Mouse (Mus musculus) hindbrain, embryonic 12.5 days (tissue): ENCODE measurements around the gene Pigo. TPM values are rescaled to one million over a fixed set of nuclear protein-coding genes. Genes with fewer than 3 reads are reported as not detected.
"Not testable (repeated sequence)": the region's sequence is repeated elsewhere in the genome, so short reads cannot be mapped to it uniquely, and the experiment has no call there.

ENCODE experiments used
- ATAC-seq: fragments of 200-750 bp; cut with Nextera tagmentation; 2 replicates; pipeline ENCODE4 v1.8.0; 2017; ENCODE audit warnings: moderate TSS enrichment; ENCODE audit not compliant: low FRiP score
- H3K27ac ChIP-seq: fragments of 300-500 bp; sonication (generic); 2 replicates; pipeline ENCODE4 v1.5.1; 2016; ENCODE audit warnings: mild to moderate bottlenecking
- H3K27me3 ChIP-seq: fragments of 300-500 bp; sonication (generic); 2 replicates; pipeline ENCODE4 v1.6.1; 2016; ENCODE audit warnings: mild to moderate bottlenecking
- H3K36me3 ChIP-seq: fragments of 300-500 bp; sonication (generic); 2 replicates; pipeline ENCODE4 v1.6.1; 2016; ENCODE audit warnings: mild to moderate bottlenecking
- H3K4me1 ChIP-seq: fragments of 300-500 bp; sonication (generic); 2 replicates; pipeline ENCODE4 v1.6.1; 2016
- H3K4me2 ChIP-seq: fragments of 300-500 bp; sonication (generic); replicated peaks from 2 replicates; pipeline ENCODE4 v1.6.1; 2016; ENCODE audit warnings: mild to moderate bottlenecking
- H3K4me3 ChIP-seq: fragments of 300-500 bp; sonication (generic); 2 replicates; pipeline ENCODE4 v1.5.1; 2016; ENCODE audit warnings: mild to moderate bottlenecking
- H3K9ac ChIP-seq: fragments of 300-500 bp; sonication (generic); 2 replicates; pipeline ENCODE4 v1.6.1; 2016; ENCODE audit warnings: mild to moderate bottlenecking, moderate library complexity
- H3K9me3 ChIP-seq: fragments of 300-500 bp; sonication (generic); replicated peaks from 2 replicates; pipeline ENCODE4 v1.6.1; 2016; ENCODE audit warnings: mild to moderate bottlenecking
- WGBS: fragments of 180-500 bp; shearing (Covaris S2); methylation state at CpG from one replicate; pipeline ENCODE4 v1.1.7; 2016; 5-methylcytosine and 5-hydroxymethylcytosine counted together
- polyA plus RNA-seq: library from polyadenylated mRNA; unstranded; fragments of >200 nt; fragmentation: Nextera tagmentation; extraction: Ambion mirVana; gene quantifications from 2 replicates; pipeline ENCODE4 v1.2.1, GENCODE M21; 2016

The Pigo gene
- polyA plus RNA-seq, 1 experiment from 2014 or later = 25.2 TPM

DNA sequence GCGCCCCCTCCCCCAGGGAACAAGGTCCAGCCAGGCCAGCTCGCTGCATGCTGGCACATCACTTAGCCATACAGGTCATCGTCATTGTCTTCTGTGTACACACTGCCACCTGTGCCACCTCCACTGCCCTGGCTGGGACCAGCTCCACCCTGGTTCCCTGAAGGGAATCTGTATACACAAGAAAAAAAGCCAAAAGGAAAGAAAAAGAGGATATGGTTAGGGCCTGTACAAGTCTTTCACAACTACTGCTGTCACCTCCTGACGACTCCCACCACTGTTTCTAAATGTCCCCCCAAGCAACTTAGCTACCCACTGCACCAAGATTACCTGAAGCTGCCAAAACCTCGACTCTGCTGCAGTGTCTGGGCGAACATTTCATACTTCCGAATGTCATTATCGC lies 45.2 kb downstream of the Pigo start:
- 94% methylated on average over 8 of the region's 8 CpGs for WGBS
- H3K4me3 ChIP-seq, ATAC-seq, H3K27ac ChIP-seq, H3K4me2 ChIP-seq, H3K27me3 ChIP-seq, H3K9me3 ChIP-seq, H3K9ac ChIP-seq, H3K4me1 ChIP-seq: not testable (repeated sequence)
- peaks cover 71% of the 10 kb centered on the region for H3K36me3 ChIP-seq

DNA sequence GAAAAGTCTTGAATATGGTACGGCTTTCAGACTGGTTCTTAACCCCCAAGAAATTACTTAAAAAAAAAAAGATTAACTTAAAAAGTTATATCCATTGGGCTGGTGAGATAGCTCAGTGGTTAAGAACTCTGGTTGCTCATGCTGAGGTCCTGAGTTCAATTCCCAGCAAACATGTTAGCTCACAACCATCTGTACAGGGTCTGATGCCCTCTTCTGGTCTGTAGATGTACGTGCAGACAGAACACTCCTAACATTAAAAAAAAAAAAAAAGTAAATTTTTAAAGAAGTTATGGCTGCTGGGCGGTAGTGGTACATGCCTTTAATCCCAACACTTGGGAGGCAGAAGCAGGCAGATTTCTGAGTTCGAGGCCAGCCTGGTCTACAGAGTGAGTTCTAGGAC lies 47.6 kb downstream of the Pigo start:
- H3K4me1 ChIP-seq = no peaks in the 10 kb centered on the region
- no peaks in the 10 kb centered on the region for H3K27me3 ChIP-seq
- H3K27ac ChIP-seq = no peak overlapping the region
- 92% methylated on average over 4 of the region's 4 CpGs for WGBS
- no peak overlapping the region for H3K9ac ChIP-seq
- H3K9me3 ChIP-seq = no peaks in the 10 kb centered on the region
- H3K4me3 ChIP-seq = no peak overlapping the region
- peaks cover 49% of the 10 kb centered on the region for H3K36me3 ChIP-seq
- ATAC-seq = no peak
- H3K4me2 ChIP-seq = no peak overlapping the region

DNA sequence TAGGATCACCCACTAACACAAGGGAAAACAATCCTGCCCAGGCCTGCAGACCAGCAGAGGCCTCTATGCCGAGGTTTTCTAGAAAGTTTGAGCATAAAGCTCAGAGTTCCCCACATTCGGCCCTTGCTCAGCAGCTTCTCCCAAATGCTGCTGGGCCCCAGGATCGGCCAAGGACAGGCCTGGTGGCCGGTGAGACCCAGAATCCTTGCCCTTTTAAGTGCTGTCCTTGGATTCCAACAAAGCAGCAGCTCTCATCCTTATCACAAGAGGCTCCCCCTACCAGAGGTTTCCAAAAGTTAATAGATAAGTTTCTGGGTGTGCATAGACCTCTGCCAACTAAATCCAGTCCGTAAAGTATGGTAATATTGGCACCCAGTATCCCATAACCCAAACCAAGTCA lies 51.8 kb downstream of the Pigo start:
- no peaks in the 10 kb centered on the region for H3K4me1 ChIP-seq
- 80% methylated on average over 5 of the region's 5 CpGs for WGBS
- H3K36me3 ChIP-seq = peaks cover 20% of the 10 kb centered on the region
- no peak for ATAC-seq
- no peak overlapping the region for H3K27ac ChIP-seq
- H3K27me3 ChIP-seq = no peaks in the 10 kb centered on the region
- H3K9me3 ChIP-seq = no peaks in the 10 kb centered on the region
- H3K4me2 ChIP-seq = no peak overlapping the region
- no peak overlapping the region for H3K4me3 ChIP-seq
- no peak overlapping the region for H3K9ac ChIP-seq

DNA sequence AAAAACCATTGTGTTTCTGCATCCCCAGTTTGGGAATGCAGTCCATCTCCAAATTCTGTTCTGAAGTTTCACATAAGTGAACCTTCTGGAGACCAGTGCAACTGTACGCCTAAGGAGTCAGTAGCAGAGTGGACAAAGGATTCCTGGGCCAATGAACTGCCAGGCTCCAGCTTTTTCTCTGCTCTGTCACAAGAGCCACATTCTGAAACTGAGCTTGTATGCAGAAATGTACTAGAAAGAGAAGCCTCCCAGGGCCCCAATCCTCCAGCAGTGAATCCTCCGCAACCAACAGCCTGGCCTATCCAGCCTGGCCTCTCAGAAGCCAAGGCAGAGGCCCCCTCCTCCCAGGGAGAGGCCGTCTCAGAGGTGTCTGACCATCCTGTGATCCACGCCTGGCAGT lies 52.7 kb downstream of the Pigo start:
- Histone ChIP-seq H3K36me3 (peaks cover 10% of the 10 kb centered on the region), H3K4me1 (no peaks in the 10 kb centered on the region), H3K9ac (no peak overlapping the region), H3K27ac (no peak overlapping the region), H3K4me2 (no peak overlapping the region), H3K9me3 (no peaks in the 10 kb centered on the region), H3K4me3 (no peak overlapping the region), H3K27me3 (no peaks in the 10 kb centered on the region)
- no peak for ATAC-seq
- WGBS = 74% methylated on average over 4 of the region's 4 CpGs

DNA sequence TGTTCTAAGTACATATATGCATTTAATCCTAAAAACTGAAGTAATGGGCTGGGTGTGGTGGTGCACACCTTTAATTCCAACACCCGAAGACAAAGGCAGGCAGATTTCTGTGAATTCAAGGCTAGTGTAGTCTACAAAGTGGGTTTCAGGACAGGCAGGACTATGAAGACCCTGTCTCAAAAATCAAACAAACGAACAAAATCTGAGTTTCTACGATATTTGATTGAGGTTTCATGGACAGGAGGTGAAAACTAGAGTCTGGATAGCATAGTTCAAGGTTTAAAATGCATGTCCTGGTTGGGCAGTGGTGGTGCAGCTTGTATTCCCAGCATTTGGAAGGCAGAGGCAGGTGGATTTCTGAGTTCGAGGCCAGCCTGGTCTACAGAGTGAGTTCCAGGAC lies 56.3 kb downstream of the Pigo start, which contains the start of gene 1700022I11Rik:
Gene 1700022I11Rik (plus strand): TSS at position 301 of the 400 bp plus-strand sequence.
- no peaks in the 10 kb centered on the region for H3K36me3 ChIP-seq
- peaks cover 10% of the 10 kb centered on the region for H3K4me1 ChIP-seq
- H3K4me3 ChIP-seq = no peak within 1 kb of the TSS
- H3K27me3 ChIP-seq = no peaks in the 10 kb centered on the region
- 90% methylated on average over 4 of the region's 4 CpGs for WGBS
- H3K9me3 ChIP-seq = no peaks in the 10 kb centered on the region
- no peak for ATAC-seq
- H3K9ac ChIP-seq = no peak within 1 kb of the TSS
- no peak within 1 kb of the TSS for H3K27ac ChIP-seq
- H3K4me2 ChIP-seq = no peak within 1 kb of the TSS

Other genes starting within 250 kb of the Pigo start
- gene Fam205a1, start 171.9 kb downstream of the Pigo start, polyA plus RNA-seq = 0.05 and 0.21 TPM in 2 replicates
- 0.31 and 0.48 TPM in 2 replicates for gene Gm12394, start 169.0 kb downstream of the Pigo start, polyA plus RNA-seq
- 1.9 and 2.4 TPM in 2 replicates for gene Fam205c, start 151.6 kb downstream of the Pigo start, polyA plus RNA-seq
- gene Phf24, start 109.2 kb downstream of the Pigo start, polyA plus RNA-seq = 7.9 TPM in 2 replicates
- 32.4 and 37.4 TPM in 2 replicates for gene Dnajb5, start 76.0 kb downstream of the Pigo start, polyA plus RNA-seq
- 0.61 and 1.2 TPM in 2 replicates for gene 1700022I11Rik, start 56.2 kb downstream of the Pigo start, polyA plus RNA-seq
- 626 and 637 TPM in 2 replicates for gene Vcp, start 25.3 kb downstream of the Pigo start, polyA plus RNA-seq
- gene Fancg, start 15.3 kb downstream of the Pigo start, polyA plus RNA-seq = 20.5 and 21.6 TPM in 2 replicates
- 243 and 249 TPM in 2 replicates for gene Stoml2, start 5.9 kb upstream of the Pigo start, polyA plus RNA-seq
- gene Fam214b, start 20.4 kb upstream of the Pigo start, polyA plus RNA-seq = 36.2 and 36.6 TPM in 2 replicates
- 27.8 and 29.4 TPM in 2 replicates for gene Unc13b, start 33.1 kb upstream of the Pigo start, polyA plus RNA-seq
- 0.18 and 0.34 TPM in 2 replicates for gene Atp8b5, start 241.3 kb upstream of the Pigo start, polyA plus RNA-seq